Mouse (Mus musculus) regulatory T cell (primary cell): ENCODE data around the gene Crim1.
"Not testable (repeated sequence)": the region's sequence is repeated elsewhere in the genome, so short reads cannot be mapped to it uniquely, and the experiment has no call there.

ENCODE experiments used
- in situ Hi-C: fragments of 300-600 bp; cut with MboI, MseI; formaldehyde crosslinking; loops from one replicate; pipeline ENCODE4 v1.15.1; 2025; ENCODE audit warnings: high pct_unique_total_duplicates

The Crim1 gene

GRCm38 (mm10) chr17:78248943-78249342, 48.9 kb downstream of the Crim1 start:
- in situ Hi-C loops, result no loop called here

DNA sequence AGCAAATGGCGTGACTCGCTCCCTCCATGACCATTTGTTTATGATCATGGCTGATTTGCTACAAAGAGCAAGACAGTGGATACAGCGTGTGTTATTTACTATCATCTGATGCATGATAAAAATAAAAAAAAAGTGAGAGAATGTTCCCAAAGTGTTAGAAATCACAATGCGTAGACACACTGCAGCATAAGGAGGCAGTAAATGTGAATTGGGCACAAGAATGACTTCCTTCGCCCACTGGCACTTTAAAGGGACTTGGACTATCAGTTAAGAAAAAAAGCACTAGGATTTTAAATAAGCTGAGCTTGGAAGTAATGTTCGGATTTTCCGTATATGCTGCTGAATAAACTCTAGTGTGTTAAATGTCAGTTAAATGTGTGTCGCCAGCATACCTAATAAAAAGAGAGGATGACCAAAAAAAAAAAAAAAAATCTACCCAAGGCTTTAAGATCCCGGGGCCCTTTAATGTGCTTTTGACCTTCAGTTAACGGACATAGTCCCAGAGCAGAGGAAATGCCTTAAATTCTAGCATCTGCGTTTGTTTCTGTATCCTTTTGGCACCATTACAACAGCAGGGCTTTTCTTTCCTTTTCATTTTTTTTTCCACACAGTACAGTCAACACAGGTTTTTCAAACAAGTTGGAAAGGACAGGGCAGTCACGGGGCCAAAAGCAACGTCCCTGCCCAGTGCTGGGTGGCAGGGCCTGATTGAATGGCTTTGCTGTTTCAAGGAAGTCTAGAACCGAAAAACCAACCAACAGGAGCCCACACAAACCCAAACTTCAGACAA, 50.3 kb downstream of the Crim1 start:
- in situ Hi-C loops, result no loop called here

- in situ Hi-C loops, result not testable (repeated sequence)
These were observed 53.5 kb downstream of the Crim1 start for GRCm38 (mm10) chr17:78253587-78253986.

GRCm38 (mm10) chr17:78254256-78254655, 54.2 kb downstream of the Crim1 start:
- in situ Hi-C loops, result no loop called here

DNA sequence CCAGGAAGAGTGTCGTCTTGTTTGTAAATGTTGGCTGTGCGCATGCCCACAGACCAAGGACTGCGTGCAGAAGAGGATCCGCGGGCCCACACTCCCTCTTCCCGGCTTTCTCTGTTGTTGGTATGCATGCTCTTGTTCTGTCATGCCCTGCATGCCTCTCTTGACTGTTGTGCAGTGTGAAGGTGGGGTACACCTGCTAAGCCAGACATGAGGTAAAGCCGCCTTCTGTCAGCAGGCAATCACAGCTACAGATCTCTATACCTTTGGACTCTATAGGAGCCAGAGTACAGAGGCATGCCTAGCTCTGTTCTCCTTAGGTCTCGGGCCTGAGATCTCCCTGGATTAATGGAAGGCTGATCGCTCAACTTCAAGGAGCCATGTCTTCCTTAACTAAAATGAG, 55.7 kb downstream of the Crim1 start:
- in situ Hi-C loops, result no loop called here

- in situ Hi-C loops, result no loop called here
These were observed 56.5 kb downstream of the Crim1 start for GRCm38 (mm10) chr17:78256534-78256933.

- in situ Hi-C loops, result no loop called here
These were observed 61.6 kb downstream of the Crim1 start for GRCm38 (mm10) chr17:78261684-78262083.

DNA sequence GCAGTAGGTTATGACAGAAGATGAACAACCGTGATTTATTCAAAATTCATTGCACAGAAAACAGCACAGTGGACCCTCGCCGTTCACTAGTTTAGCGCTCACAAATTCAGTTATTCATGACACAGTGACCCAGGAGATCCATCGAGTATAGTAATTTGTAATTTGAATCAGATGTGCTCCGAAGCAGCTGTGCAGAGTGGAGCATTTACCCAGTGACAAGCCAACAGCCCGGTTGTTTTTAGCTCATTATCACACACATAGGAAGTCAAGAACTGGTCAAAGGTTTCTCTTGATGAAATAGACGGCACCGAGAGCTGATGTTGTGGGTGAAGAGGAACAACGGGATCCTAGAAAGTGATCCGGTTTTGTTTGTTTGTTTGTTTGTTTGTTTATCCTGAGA, 64.1 kb downstream of the Crim1 start:
- in situ Hi-C loops, result no loop called here

DNA sequence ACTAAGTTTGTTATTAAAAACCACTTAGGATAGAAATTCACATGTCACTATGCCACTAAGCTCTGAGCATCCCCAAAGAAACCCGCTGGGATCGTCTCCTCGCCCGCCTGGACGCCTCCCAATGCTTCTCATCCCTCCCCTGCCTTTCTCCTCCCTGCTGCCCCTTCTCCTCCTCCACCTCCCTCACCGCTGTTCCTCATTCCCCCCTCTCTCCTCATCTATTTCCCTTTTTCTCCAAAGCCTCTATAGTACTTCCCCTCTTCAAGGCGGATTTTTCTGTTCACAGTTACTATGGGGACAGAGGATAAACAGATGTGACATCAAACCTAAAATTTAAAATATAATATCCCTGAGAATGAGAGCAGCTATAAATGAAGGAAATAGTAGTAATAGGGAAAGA, 65.1 kb downstream of the Crim1 start:
- in situ Hi-C loops, result no loop called here

- in situ Hi-C loops, result no loop called here
These were observed 66.2 kb downstream of the Crim1 start for GRCm38 (mm10) chr17:78266271-78266670.

- in situ Hi-C loops, result no loop called here
These were observed 68.5 kb downstream of the Crim1 start for GRCm38 (mm10) chr17:78268591-78268990.

DNA sequence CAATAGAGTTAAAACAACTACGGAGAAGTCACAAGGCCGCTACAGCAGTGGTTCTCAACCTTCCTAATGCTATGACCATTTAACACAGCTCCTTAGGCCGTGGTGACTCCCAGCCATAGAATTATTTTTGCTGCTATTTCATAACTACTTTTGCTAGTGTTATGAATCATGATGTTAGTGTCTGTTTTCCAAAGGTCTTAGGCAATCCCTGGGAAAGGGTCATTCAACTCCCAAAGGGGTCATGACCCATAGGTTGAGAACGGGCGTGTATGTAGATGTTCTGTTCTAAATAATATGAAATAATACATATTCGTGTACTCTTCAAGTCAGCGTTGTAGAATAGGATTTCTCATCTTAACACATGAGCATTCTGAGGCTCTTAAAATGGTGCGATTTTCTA, 69.3 kb downstream of the Crim1 start:
- in situ Hi-C loops, result no loop called here

DNA sequence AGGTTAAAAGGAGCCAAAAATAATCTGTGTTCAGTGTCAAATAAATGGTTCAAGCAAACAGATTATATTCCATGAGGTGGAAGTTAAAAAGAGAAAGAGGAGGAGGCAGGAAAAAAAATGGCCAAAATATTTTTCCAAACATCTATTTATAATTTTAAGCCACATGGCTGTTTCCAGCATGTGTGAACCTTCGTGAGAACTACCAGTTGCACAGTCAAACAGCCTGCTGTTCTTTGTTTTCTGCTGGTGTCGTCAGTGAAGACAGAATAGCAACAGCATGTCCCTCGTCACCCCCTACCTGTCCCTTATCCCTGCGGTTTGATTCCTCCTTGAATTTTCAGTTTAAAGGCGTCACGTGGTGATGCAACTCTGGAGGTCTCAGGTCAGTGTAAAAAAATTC, 70.0 kb downstream of the Crim1 start:
- in situ Hi-C loops, result loop anchor here (10.0 kb wide), 1 partner anchor 75 kb away; no protein-coding TSS in a partner anchor

GRCm38 (mm10) chr17:78271731-78272130, 71.7 kb downstream of the Crim1 start:
- in situ Hi-C loops, result loop anchor here (10.0 kb wide), 1 partner anchor 73 kb away; no protein-coding TSS in a partner anchor

DNA sequence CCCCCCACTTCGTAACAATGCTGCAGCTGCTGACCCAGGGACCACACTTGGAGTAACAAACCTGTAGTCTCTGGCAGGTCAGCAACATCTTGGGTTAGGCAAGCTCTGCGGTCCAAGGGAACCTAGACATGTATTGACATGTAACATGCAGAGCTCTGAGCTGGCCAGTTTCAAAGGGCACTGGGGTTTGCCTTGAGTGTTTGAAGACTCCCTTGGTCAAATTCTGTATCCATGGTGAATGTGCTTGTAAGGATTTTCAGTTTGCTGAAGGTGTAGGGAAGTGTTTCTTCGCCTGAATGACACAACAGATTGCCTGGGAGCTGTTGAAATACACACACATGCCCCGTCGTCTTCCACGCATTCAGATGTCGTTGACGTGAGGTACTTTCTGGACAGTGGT, 72.1 kb downstream of the Crim1 start:
- in situ Hi-C loops, result loop anchor here (10.0 kb wide), 1 partner anchor 73 kb away; no protein-coding TSS in a partner anchor

GRCm38 (mm10) chr17:78272713-78273483, 72.8 kb downstream of the Crim1 start:
- in situ Hi-C loops, result loop anchor here (10.0 kb wide), 1 partner anchor 72 kb away; no protein-coding TSS in a partner anchor

DNA sequence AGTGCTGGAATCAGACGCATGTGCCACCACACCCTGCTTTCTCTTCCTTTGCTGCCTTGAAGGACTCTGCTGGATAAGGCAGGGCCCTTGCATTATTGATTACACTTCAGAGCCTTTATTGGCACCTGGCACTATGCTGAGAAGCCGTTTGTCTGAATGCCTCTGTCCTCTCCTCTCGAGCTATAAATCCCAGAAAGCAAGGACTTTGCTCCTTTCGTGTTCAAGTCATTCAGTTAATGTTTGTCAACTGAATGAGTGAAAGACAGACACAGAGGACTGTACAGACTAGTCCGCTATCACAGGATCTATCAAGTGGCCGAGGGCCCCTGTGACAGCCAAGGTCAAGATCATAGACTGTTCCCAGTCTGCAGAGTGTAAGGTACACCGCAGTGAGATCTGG, 73.8 kb downstream of the Crim1 start:
- in situ Hi-C loops, result loop anchor here (10.0 kb wide), 1 partner anchor 71 kb away; no protein-coding TSS in a partner anchor

DNA sequence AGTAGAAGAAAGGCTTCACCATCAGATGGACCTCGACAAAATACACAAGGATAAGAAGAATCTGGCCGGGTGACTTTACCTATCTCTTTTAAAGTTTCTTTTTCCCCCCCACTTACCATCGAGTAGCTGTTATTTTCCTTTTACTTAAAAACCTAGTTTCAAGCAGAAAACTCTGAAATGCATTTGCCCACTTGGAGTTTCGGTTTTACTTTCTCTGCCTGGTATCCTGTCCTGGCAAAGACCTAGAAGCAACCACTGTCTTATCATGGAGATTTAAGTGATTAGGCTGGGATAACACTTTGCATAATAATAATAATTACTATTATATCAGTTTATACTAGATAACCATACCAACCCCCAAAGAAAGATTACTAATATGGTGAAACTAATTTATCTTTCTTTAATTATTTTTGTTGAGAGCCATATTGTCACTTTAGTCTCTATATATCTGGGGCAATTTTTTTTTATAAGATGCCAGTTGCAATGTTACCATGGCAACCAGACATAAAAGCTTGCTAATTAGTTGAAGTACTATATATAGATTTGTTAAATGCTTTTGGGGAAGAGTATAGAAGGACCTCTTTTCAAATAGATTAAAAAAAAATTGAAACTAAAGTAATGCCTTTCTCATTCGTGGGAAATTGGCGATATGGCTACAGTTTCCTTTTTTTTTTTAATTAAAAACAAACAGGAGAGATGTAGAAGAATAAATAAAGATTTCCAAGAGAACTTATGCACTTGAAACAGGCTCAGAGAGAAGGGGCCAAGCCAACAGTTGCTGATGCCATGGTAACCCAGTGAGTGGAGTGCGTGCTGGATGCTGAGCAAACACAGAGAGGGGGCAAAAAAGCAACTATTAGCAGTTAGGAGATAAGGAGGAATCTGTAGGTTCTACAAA, 74.8 kb downstream of the Crim1 start:
- in situ Hi-C loops, result loop anchor here (10.0 kb wide), 1 partner anchor 70 kb away; no protein-coding TSS in a partner anchor

- in situ Hi-C loops, result loop anchor here (10.0 kb wide), 1 partner anchor 69 kb away; no protein-coding TSS in a partner anchor
These were observed 75.4 kb downstream of the Crim1 start for GRCm38 (mm10) chr17:78275507-78275813.

GRCm38 (mm10) chr17:78279191-78279590, 79.1 kb downstream of the Crim1 start:
- in situ Hi-C loops, result loop anchor here (10.0 kb wide), 1 partner anchor 66 kb away; no protein-coding TSS in a partner anchor

- in situ Hi-C loops, result no loop called here
These were observed 81.1 kb downstream of the Crim1 start for GRCm38 (mm10) chr17:78280991-78281712.
